Mouse (Mus musculus) ES-E14 (cell line): ENCODE results near the gene Trappc6b. TPM values are rescaled to one million over a fixed set of nuclear protein-coding genes. Genes with fewer than 3 reads are reported as not detected.
"Not testable (repeated sequence)": the region's sequence is repeated elsewhere in the genome, so short reads cannot be mapped to it uniquely, and the experiment has no call there.

Experiments
- DNase-seq: peaks from one replicate; pipeline ENCODE4 v3.0.0-alpha.2; 2013; ENCODE audit warnings: low read depth, low spot score
- H3K27ac ChIP-seq: 2 replicates; pipeline ENCODE4 v1.5.1; 2012; ENCODE audit warnings: low read depth, mild to moderate bottlenecking, low read length, moderate library complexity, mixed read lengths; ENCODE audit not compliant: poor library complexity, insufficient read depth, severe bottlenecking
- H3K36me3 ChIP-seq: 2 replicates; pipeline ENCODE4 v1.6.1; 2012; ENCODE audit warnings: mild to moderate bottlenecking, low read length, moderate library complexity, mixed read lengths; ENCODE audit not compliant: control insufficient read depth, poor library complexity, insufficient read depth, severe bottlenecking
- H3K4me1 ChIP-seq, 2 experiments: fragments of 150-350 bp in 1 of 2; sonication (generic) in 1 of 2; 2 replicates each; pipeline ENCODE4 v1.6.1; 2012; ENCODE audit warnings: low read length in 2 of 2, mild to moderate bottlenecking in 1 of 2, mixed read lengths in 1 of 2; ENCODE audit not compliant: control insufficient read depth in 2 of 2, insufficient read depth in 2 of 2, poor library complexity in 1 of 2
- H3K4me3 ChIP-seq, 2 experiments: fragments of 150-350 bp in 1 of 2; sonication (generic) in 1 of 2; 2 replicates each; pipeline ENCODE4 v1.5.1; 2012; ENCODE audit warnings: low read length in 2 of 2, low read depth in 1 of 2, mild to moderate bottlenecking in 1 of 2, mixed read lengths in 1 of 2; ENCODE audit not compliant: insufficient read depth in 1 of 2, poor library complexity in 1 of 2, severe bottlenecking in 1 of 2
- H3K9ac ChIP-seq: 2 replicates; pipeline ENCODE4 v1.6.1; 2012; ENCODE audit warnings: low read depth, mild to moderate bottlenecking, low read length, mixed read lengths; ENCODE audit not compliant: poor library complexity, insufficient read depth, severe bottlenecking
- H3K9me3 ChIP-seq: fragments of 150-350 bp; sonication (generic); 2 replicates; pipeline ENCODE4 v1.6.1; 2012; ENCODE audit warnings: low read depth, mild to moderate bottlenecking, low read length; ENCODE audit not compliant: control insufficient read depth, insufficient read depth
- CHD2 ChIP-seq: IDR thresholded peaks from 2 replicates; pipeline ENCODE4 v1.6.1; 2014; ENCODE audit warnings: mild to moderate bottlenecking, low read depth, low read length, inconsistent platforms
- HCFC1 ChIP-seq: IDR thresholded peaks from 2 replicates; pipeline ENCODE4 v1.6.1; 2012; ENCODE audit warnings: low read length, inconsistent platforms, borderline replicate concordance; ENCODE audit not compliant: insufficient read depth
- MAFK ChIP-seq: IDR thresholded peaks from 2 replicates; pipeline ENCODE4 v1.6.1; 2014; ENCODE audit warnings: mild to moderate bottlenecking, low read depth, low read length, inconsistent platforms; ENCODE audit not compliant: insufficient read depth
- ZC3H11A ChIP-seq: IDR thresholded peaks from 2 replicates; pipeline ENCODE4 v1.6.1; 2012; ENCODE audit warnings: low read depth, mild to moderate bottlenecking, inconsistent platforms, low read length, borderline replicate concordance
- ZNF384 ChIP-seq: IDR thresholded peaks from 2 replicates; pipeline ENCODE4 v1.6.1; 2012; ENCODE audit warnings: low read depth, low read length, inconsistent platforms
- in situ Hi-C, 2 experiments: fragments of 600-800 bp; cut with MboI; formaldehyde crosslinking; loops; one replicate each; pipeline ENCODE4 v1.15.1; 2025; ENCODE audit warnings: low sequenced_read_pairs in 2 of 2, inconsistent platforms in 1 of 2; ENCODE audit not compliant: unreplicated experiment in 2 of 2
- total RNA-seq: library from RNA; depleted of rRNA; stranded (reverse); fragments of 300-350 nt; gene quantifications from 2 replicates; pipeline ENCODE4 v1.2.3, GENCODE M21; 2012

Gene Trappc6b
- total RNA-seq, 1 experiment, result 44.1 TPM

DNA sequence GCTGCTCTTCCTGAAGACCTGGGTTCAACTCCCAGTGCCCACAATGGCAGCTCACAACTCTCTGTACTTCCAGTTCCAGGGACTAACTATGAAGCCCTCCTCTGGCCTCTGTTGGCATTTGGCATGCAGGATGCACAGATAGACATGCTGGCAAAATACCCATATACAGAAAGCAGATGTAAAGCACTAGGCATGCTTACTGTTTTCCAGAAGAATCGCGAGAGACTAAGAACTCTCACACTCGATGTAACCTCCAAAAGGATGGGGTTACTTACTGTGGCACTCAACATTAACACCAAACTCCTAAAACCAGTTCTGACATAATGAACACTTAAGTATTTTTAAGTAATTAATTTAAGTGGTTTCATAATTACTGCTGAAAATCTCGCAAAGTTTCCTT lies 950 bp downstream of the Trappc6b start:
- peak overlapping the region; percentile 92 for H3K9ac ChIP-seq
- H3K4me3 ChIP-seq, result peak overlapping the region; percentile 91 to 96
- H3K36me3 ChIP-seq, result peaks cover 4% of the 10 kb centered on the region; the same call in 1 of the 2 replicates
- in situ Hi-C loops, result no loop called here
- no peak overlapping the region for H3K27ac ChIP-seq
- TF ChIP-seq MAFK, result no peak
- no peak for TF ChIP-seq ZC3H11A
- no peak for TF ChIP-seq HCFC1
- TF ChIP-seq ZNF384, result no peak
- no peak for TF ChIP-seq CHD2
- no peaks in the 10 kb centered on the region for H3K9me3 ChIP-seq
- DNase-seq, result no peak
- H3K4me1 ChIP-seq, result peaks cover 0 to 2% of the 10 kb centered on the region in 2 experiments; a peak in 3 of 4 replicates

DNA sequence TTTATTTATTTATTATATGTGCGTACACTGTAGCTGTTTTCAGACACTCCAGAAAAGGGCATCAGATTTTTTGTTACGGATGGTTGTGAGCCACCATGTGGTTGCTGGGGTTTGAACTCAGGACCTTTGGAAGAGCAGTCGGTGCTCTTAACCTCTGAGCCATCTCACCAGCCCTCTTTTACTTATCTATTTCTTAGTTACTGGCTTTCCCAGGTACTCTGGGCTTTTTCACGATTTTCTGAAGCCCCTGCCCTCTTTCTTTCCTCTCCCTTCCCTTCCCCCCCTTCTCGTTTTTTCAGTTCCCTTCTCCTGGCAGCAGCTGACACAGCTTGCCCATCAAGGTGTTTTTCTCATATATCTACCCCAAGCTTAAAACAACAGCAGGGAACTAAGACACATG lies 3.0 kb downstream of the Trappc6b start:
- peaks cover 10% of the 10 kb centered on the region; the same call in 1 of the 2 replicates for H3K36me3 ChIP-seq
- DNase-seq, H3K4me1 ChIP-seq, H3K9me3 ChIP-seq, H3K9ac ChIP-seq, H3K4me3 ChIP-seq, H3K27ac ChIP-seq, in situ Hi-C loops: not testable (repeated sequence)

DNA sequence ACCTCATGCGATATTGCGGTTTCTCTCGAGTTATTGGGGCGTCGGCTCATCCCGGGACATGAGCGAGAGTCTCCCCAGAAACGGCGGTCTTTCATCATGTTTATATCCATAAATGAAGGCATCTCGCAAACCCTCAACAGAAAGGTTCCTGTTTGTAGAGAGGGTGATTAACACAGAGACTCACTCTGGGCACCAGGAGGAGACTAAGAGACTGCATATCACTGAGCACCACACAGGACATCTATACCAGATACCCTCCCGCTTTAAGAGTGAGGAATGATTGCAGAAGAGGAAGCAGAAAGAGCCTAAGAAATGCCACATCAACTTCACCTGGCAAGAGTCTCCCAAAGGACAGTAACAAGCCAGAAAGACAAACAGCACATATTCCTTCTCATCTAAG lies 5.0 kb downstream of the Trappc6b start:
- in situ Hi-C loops, result no loop called here
- no peak overlapping the region for H3K9ac ChIP-seq
- no peak overlapping the region for H3K4me3 ChIP-seq
- H3K27ac ChIP-seq, result no peak overlapping the region
- H3K9me3 ChIP-seq, result no peaks in the 10 kb centered on the region
- H3K36me3 ChIP-seq, result peaks cover 14% of the 10 kb centered on the region; the same call in 1 of the 2 replicates
- peaks cover 2 to 3% of the 10 kb centered on the region in 2 experiments; a peak in 3 of 4 replicates for H3K4me1 ChIP-seq
- no peak for DNase-seq
- no peak for TF ChIP-seq HCFC1
- no peak for TF ChIP-seq ZC3H11A

DNA sequence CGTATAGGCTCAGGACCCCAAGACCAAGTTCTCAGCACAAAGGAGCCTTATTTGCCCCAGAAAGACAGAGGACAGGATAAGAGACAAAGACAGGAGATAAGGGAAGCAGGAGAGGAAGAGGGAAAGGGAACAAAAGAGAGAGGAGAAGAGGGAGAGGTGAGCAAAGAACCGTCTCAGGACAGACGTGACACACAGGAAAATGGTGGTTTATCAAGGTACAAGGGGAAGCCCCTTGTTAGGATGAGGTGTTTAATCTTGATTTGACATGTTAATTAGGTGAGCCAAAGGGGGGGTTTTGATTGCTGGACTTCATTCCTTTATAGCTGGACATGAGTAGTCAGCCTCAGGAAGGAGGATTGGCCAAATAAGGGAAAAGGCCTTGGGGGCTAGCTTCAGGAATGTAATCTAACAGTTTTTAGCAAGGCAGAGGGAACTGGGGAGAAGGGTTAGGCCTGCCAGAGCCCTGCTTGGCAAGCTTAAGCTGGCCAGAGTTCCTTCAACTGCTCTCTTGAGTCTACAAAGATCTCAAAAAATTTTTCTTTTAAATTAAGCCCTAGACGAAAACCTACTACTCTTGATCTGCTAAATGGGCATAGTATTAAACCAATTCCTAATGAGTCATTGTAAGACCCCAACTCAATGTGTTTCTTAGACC lies 5.9 kb downstream of the Trappc6b start:
- Histone ChIP-seq H3K36me3 (peaks cover 14% of the 10 kb centered on the region; the same call in 1 of the 2 replicates), H3K4me3 (no peak overlapping the region), H3K9ac (no peak overlapping the region), H3K9me3 (no peaks in the 10 kb centered on the region), H3K27ac (no peak overlapping the region), H3K4me1 (peaks cover 0 to 3% of the 10 kb centered on the region in 2 experiments; a peak in 2 of 4 replicates)
- TF ChIP-seq ZC3H11A (no peak), CHD2 (no peak), ZNF384 (no peak), HCFC1 (no peak), MAFK (no peak)
- in situ Hi-C loops, result no loop called here
- DNase-seq, result no peak

DNA sequence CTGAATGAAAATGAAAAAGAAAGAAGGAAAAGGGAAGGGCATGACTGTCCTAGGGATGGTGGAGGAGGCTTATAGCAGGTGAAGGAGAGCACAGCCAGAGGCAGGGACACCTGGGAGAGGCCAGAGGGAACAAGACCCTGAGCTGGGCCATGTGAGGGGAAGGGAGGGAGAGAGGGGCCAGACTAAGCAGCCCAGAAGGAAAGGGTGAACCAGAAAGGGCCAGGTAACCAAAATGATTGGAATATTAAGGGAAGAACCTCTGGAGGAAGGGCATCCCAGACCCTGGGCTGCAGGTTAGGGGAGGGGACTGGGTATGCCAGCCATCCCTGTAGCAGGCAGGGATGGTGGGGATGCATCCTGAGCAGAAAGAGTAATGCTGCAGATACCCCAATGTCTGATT lies 7.3 kb downstream of the Trappc6b start:
- Histone ChIP-seq H3K36me3 (peaks cover 12% of the 10 kb centered on the region; the same call in 1 of the 2 replicates), H3K9me3 (no peaks in the 10 kb centered on the region), H3K4me3 (no peak overlapping the region), H3K27ac (no peak overlapping the region), H3K4me1 (peaks cover 0 to 3% of the 10 kb centered on the region in 2 experiments; a peak in 1 of 4 replicates), H3K9ac (no peak overlapping the region)
- in situ Hi-C loops, result no loop called here
- TF ChIP-seq MAFK (no peak), ZNF384 (no peak), HCFC1 (no peak), CHD2 (no peak), ZC3H11A (no peak)
- no peak for DNase-seq
